Mouse (Mus musculus): ENCODE data around the gene Nupr1l. TPM values are rescaled to one million over a fixed set of nuclear protein-coding genes. Genes with fewer than 3 reads are reported as not detected.
"Not testable (repeated sequence)": the region's sequence is repeated elsewhere in the genome, so short reads cannot be mapped to it uniquely, and the experiment has no call there.

The Nupr1l gene
- polyA plus RNA-seq, 1 experiment from 2014 or later: 5.1 TPM

GRCm38 (mm10) chr5:129942073-129942939 lies 34.0 kb downstream of the Nupr1l start:
- WGBS: under 1% methylated on average over 45 of the region's 82 CpGs
- ATAC-seq (replicated peaks; ENCODE audit: low FRiP score): peak; percentile 58

GRCm38 (mm10) chr5:129943402-129943801 lies 35.1 kb downstream of the Nupr1l start:
- Histone ChIP-seq H3K4me2 (ENCODE audit: low read depth, low read length, severe bottlenecking) (no peak overlapping the region), H3K9me3 (ENCODE audit: control insufficient read depth, low read length) (no peaks in the 10 kb centered on the region), H3K27ac (ENCODE audit: low read depth, low read length) (no peak overlapping the region), H3K4me1 (replicated peaks; ENCODE audit: control insufficient read depth, insufficient read depth, low read length) (peaks cover 4% of the 10 kb centered on the region; the same call in 1 of the 2 replicates), H3K9ac (ENCODE audit: low read length) (no peak overlapping the region), H3K4me3 (ENCODE audit: low read depth, low read length) (no peak overlapping the region), H3K27me3 (ENCODE audit: control insufficient read depth, insufficient read depth, low read length) (no peaks in the 10 kb centered on the region), H3K36me3 (ENCODE audit: control insufficient read depth, insufficient read depth, low read length) (no peaks in the 10 kb centered on the region)
- DNase-seq (ENCODE audit: low spot score) (no peak), ATAC-seq (replicated peaks; ENCODE audit: low FRiP score) (no peak)
- 85% methylated on average over 1 of the region's 1 CpGs for WGBS

More at GRCm38 (mm10) chr5:129942073-129942939, 34.0 kb downstream of the Nupr1l start:
- not testable (repeated sequence) for H3K27me3 ChIP-seq (ENCODE audit: control insufficient read depth, insufficient read depth, low read length); H3K36me3 ChIP-seq (ENCODE audit: control insufficient read depth, insufficient read depth, low read length); H3K9me3 ChIP-seq (ENCODE audit: control insufficient read depth, low read length); H3K27ac ChIP-seq (ENCODE audit: low read depth, low read length); H3K4me1 ChIP-seq (replicated peaks; ENCODE audit: control insufficient read depth, insufficient read depth, low read length)
- Histone ChIP-seq H3K4me3 (ENCODE audit: low read depth, low read length) (peak overlapping the region; percentile 82), H3K9ac (ENCODE audit: low read length) (peak overlapping the region; percentile 84), H3K4me2 (ENCODE audit: low read depth, low read length, severe bottlenecking) (peak overlapping the region; percentile 78)
- DNase-seq (ENCODE audit: low spot score): peak; percentile 79

DNA sequence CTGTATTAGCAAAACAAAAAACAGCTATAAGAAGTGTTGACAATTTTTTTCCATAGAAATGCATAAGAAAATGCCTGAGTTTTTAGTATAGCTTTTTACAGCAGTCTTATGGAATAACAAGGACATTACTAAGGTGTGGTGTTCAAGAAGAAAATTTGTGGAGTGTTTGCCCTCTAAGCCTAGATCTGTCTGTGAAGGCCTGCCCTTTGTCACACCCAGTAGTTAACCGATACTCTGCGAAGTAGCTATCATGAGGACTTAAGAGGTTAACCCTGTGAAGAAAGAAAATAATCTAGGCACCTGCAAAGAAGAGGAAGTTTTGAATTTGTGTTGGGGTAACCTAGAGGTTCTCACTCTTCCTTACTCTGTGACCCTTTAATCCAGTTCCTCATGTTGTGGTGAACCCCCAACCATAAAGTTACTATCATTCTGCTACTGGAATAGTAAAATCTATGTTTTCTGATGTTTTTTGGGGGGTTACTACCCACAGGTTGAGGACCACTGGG lies 39.2 kb downstream of the Nupr1l start:
- WGBS: 93% methylated on average over 2 of the region's 2 CpGs
- Histone ChIP-seq H3K27ac (ENCODE audit: low read depth, low read length) (no peak overlapping the region), H3K4me2 (ENCODE audit: low read depth, low read length, severe bottlenecking) (no peak overlapping the region), H3K36me3 (ENCODE audit: control insufficient read depth, insufficient read depth, low read length) (no peaks in the 10 kb centered on the region), H3K27me3 (ENCODE audit: control insufficient read depth, insufficient read depth, low read length) (no peaks in the 10 kb centered on the region), H3K9me3 (ENCODE audit: control insufficient read depth, low read length) (no peaks in the 10 kb centered on the region), H3K4me3 (ENCODE audit: low read depth, low read length) (no peak overlapping the region), H3K9ac (ENCODE audit: low read length) (no peak overlapping the region), H3K4me1 (replicated peaks; ENCODE audit: control insufficient read depth, insufficient read depth, low read length) (peaks cover 4% of the 10 kb centered on the region; the same call in 1 of the 2 replicates)
- ATAC-seq (replicated peaks; ENCODE audit: low FRiP score): no peak
- no peak for DNase-seq (ENCODE audit: low spot score)

- H3K4me3 ChIP-seq (ENCODE audit: low read depth, low read length): no peak overlapping the region
- no peak for DNase-seq (ENCODE audit: low spot score)
- no peaks in the 10 kb centered on the region for H3K36me3 ChIP-seq (ENCODE audit: control insufficient read depth, insufficient read depth, low read length)
- H3K27ac ChIP-seq (ENCODE audit: low read depth, low read length): no peak overlapping the region
- no peak for ATAC-seq (replicated peaks; ENCODE audit: low FRiP score)
- no peaks in the 10 kb centered on the region for H3K4me1 ChIP-seq (replicated peaks; ENCODE audit: control insufficient read depth, insufficient read depth, low read length)
- 91% methylated on average over 4 of the region's 4 CpGs for WGBS
- H3K9me3 ChIP-seq (ENCODE audit: control insufficient read depth, low read length): no peaks in the 10 kb centered on the region
- H3K9ac ChIP-seq (ENCODE audit: low read length): no peak overlapping the region
- H3K4me2 ChIP-seq (ENCODE audit: low read depth, low read length, severe bottlenecking): no peak overlapping the region
- H3K27me3 ChIP-seq (ENCODE audit: control insufficient read depth, insufficient read depth, low read length): no peaks in the 10 kb centered on the region
These were observed 43.8 kb downstream of the Nupr1l start for GRCm38 (mm10) chr5:129952143-129952542.

DNA sequence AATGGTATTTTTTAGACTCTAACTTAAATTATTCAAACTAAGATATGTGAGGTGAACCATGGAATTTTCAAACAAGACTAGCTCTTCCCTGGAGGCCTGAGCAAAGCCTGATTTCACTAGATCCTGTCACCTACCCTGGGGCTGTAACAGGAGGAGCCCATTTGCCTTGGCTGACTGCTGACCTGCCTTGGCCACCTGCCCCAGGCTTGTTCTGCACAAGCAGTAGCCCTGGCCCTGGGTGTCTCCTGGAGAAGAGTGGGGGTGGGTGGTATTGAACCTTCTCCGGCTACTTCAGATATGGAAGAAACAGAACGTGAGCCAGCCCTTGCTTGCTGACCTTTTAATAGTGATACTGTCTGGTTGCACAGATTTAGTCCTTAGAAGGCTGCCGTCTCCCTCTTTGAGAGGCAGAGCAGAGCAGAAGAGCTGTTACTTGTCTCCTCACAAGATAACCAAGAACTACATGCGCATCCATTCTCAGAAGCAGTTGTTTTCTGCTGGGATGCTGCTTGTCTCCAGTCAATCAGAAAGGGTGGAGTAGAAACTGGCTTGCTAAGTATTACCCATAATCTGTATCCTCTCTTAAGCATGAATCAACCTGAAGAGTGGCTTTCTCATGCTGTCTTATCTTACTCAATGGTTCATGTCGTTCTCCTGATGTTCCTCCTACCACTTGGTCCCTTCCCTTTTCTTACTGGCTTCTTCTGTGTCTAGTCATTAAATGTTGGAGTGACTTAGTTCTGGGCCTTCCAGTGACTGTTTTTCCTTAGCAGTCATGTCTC lies 46.3 kb downstream of the Nupr1l start:
- H3K9ac ChIP-seq (ENCODE audit: low read length): no peak overlapping the region
- H3K4me1 ChIP-seq (replicated peaks; ENCODE audit: control insufficient read depth, insufficient read depth, low read length): no peaks in the 10 kb centered on the region
- H3K9me3 ChIP-seq (ENCODE audit: control insufficient read depth, low read length): no peaks in the 10 kb centered on the region
- no peak overlapping the region for H3K27ac ChIP-seq (ENCODE audit: low read depth, low read length)
- no peak overlapping the region for H3K4me3 ChIP-seq (ENCODE audit: low read depth, low read length)
- no peaks in the 10 kb centered on the region for H3K27me3 ChIP-seq (ENCODE audit: control insufficient read depth, insufficient read depth, low read length)
- no peaks in the 10 kb centered on the region for H3K36me3 ChIP-seq (ENCODE audit: control insufficient read depth, insufficient read depth, low read length)
- 88% methylated on average over 5 of the region's 5 CpGs for WGBS
- ATAC-seq (replicated peaks; ENCODE audit: low FRiP score) (no peak), DNase-seq (ENCODE audit: low spot score) (no peak)
- no peak overlapping the region for H3K4me2 ChIP-seq (ENCODE audit: low read depth, low read length, severe bottlenecking)

- Histone ChIP-seq H3K9me3 (ENCODE audit: control insufficient read depth, low read length) (no peaks in the 10 kb centered on the region), H3K27me3 (ENCODE audit: control insufficient read depth, insufficient read depth, low read length) (no peaks in the 10 kb centered on the region), H3K27ac (ENCODE audit: low read depth, low read length) (no peak overlapping the region), H3K4me2 (ENCODE audit: low read depth, low read length, severe bottlenecking) (no peak overlapping the region), H3K9ac (ENCODE audit: low read length) (no peak overlapping the region), H3K36me3 (ENCODE audit: control insufficient read depth, insufficient read depth, low read length) (no peaks in the 10 kb centered on the region), H3K4me1 (replicated peaks; ENCODE audit: control insufficient read depth, insufficient read depth, low read length) (no peaks in the 10 kb centered on the region), H3K4me3 (ENCODE audit: low read depth, low read length) (no peak overlapping the region)
- no peak for ATAC-seq (replicated peaks; ENCODE audit: low FRiP score)
- no peak for DNase-seq (ENCODE audit: low spot score)
- WGBS: 86% methylated on average over 6 of the region's 6 CpGs
These were observed 47.5 kb downstream of the Nupr1l start for GRCm38 (mm10) chr5:129955792-129956191.

DNA sequence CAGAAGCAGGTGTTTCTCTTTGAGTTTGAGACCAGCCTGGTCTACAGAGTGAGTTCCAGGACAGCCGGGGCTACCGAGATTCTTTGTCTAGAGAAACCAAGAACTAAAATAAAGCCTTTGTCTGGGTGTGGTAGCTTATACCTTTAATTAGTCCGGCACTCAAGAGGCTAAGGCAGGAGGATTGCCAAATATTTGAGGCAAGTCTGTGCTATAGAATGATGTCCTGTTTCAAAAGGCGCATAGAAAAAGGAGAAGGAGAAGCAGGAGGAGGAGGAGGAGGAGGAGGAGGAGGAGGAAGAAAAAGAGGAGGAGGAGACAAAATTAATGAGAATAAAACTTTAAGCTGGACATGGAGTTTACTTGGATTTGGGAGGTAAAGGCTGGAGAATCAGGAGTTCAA lies 54.9 kb downstream of the Nupr1l start:
- Histone ChIP-seq H3K4me1 (replicated peaks; ENCODE audit: control insufficient read depth, insufficient read depth, low read length) (no peaks in the 10 kb centered on the region), H3K4me3 (ENCODE audit: low read depth, low read length) (no peak overlapping the region), H3K4me2 (ENCODE audit: low read depth, low read length, severe bottlenecking) (no peak overlapping the region), H3K9ac (ENCODE audit: low read length) (no peak overlapping the region), H3K9me3 (ENCODE audit: control insufficient read depth, low read length) (no peaks in the 10 kb centered on the region), H3K36me3 (ENCODE audit: control insufficient read depth, insufficient read depth, low read length) (no peaks in the 10 kb centered on the region), H3K27ac (ENCODE audit: low read depth, low read length) (no peak overlapping the region), H3K27me3 (ENCODE audit: control insufficient read depth, insufficient read depth, low read length) (no peaks in the 10 kb centered on the region)
- WGBS: 54% methylated on average over 4 of the region's 4 CpGs
- DNase-seq (ENCODE audit: low spot score) (no peak), ATAC-seq (replicated peaks; ENCODE audit: low FRiP score) (no peak)

All from forebrain, embryonic 11.5 days (tissue).